Mouse (Mus musculus) layer of hippocampus, adult 2 months (tissue): Measurements from ENCODE around the gene Olfr279. TPM values are rescaled to one million over a fixed set of nuclear protein-coding genes. Genes with fewer than 3 reads are reported as not detected.

Experiments
- DNase-seq, 2 experiments: peaks; one replicate each; pipeline ENCODE4 v3.0.0; 2022; ENCODE audit warnings: low spot score in 2 of 2
- H3K27ac ChIP-seq: fragments of 200-600 bp; 2 replicates; pipeline ENCODE4 v1.8.1; 2022
- H3K4me3 ChIP-seq: fragments of 200-600 bp; 2 replicates; pipeline ENCODE4 v1.8.1; 2022; ENCODE audit warnings: mild to moderate bottlenecking
- CTCF ChIP-seq: fragments of 200-600 bp; conservative IDR thresholded peaks from 2 replicates; pipeline ENCODE4 v1.8.1; 2022; ENCODE audit warnings: antibody characterized with exemption, mild to moderate bottlenecking, moderate library complexity
- long read RNA-seq, 2 experiments: library from polyadenylated mRNA; stranded (forward); transcript quantifications; one replicate each; pipeline ENCODE4 v2.0.0; 2021; ENCODE audit warnings: borderline mapping rate in 2 of 2
- total RNA-seq, 2 experiments: library from RNA; stranded (reverse); gene quantifications; 2 replicates each; pipeline ENCODE4 v1.2.3; 2021

The Olfr279 gene
- total RNA-seq, result not detected
- long read RNA-seq, experiment 1, result 0 reads
- long read RNA-seq, experiment 2, result 0 reads

DNA sequence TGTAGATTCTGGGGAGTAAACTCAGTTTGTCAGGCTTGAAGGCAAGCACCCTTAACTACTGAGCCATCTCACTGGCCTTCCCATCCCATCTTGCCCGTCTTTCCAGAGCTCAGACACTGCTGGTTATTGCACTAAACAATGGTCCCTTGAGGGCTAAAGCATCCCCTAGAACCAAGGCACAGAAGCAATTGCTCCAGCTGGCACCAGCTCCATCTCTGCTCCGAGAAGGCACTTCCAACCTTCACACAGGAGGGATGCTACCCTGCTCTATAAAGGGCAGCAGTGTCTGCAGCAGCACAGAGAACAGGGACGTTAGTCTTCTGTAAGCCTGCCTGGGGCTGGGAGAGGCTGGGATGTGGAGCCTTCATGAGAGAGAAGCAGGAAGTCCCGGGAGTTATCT lies at the start of gene Olfr279:
Olfr279 (plus strand) TSS at position 301 of the 400 bp plus-strand sequence.
- Histone ChIP-seq H3K27ac (no peak within 1 kb of the TSS), H3K4me3 (no peak within 1 kb of the TSS)
- TF ChIP-seq CTCF, result no peak
- no peak for DNase-seq

- DNase-seq, result no peak
- Histone ChIP-seq H3K4me3 (no peak overlapping the region), H3K27ac (no peak overlapping the region)
- no peak for TF ChIP-seq CTCF
Observed at GRCm38 (mm10) chr15:98444561-98444960, 47.6 kb upstream of the Olfr279 start.

- DNase-seq, result peak in 1 of 2 experiments; percentile 2
Observed at GRCm38 (mm10) chr15:98448521-98448920, 43.7 kb upstream of the Olfr279 start.

GRCm38 (mm10) chr15:98452288-98452687 lies 39.9 kb upstream of the Olfr279 start, which contains the start of gene Olfr281:
Olfr281 (plus strand) TSS chr15:98452588.
- DNase-seq, result no peak
- Histone ChIP-seq H3K4me3 (no peak within 1 kb of the TSS), H3K27ac (no peak within 1 kb of the TSS)
- no peak for TF ChIP-seq CTCF

More at GRCm38 (mm10) chr15:98448521-98448920, 43.7 kb upstream of the Olfr279 start:
- Histone ChIP-seq H3K4me3 (no peak overlapping the region), H3K27ac (no peak overlapping the region)
- no peak for TF ChIP-seq CTCF

DNA sequence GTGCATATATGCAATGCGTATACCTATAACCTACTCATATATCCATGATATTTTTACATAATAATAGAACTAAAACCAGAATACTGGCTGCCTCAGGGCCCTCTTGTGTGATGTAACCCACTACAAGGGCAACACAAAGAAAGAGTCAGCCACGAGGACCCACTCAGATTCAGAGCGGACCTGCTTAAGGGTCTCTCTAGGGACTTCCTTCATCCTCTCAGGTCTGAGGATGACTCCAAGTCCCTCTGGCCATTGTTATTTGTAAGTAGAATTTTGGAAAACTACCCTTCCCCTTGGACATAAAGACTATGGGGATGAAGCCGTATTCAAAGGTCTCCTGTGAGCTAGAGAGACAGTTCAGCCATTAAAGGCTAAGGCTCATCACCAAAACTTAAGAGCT lies 22.6 kb upstream of the Olfr279 start, which contains the start of gene OR5BS1P:
OR5BS1P (plus strand) TSS at position 301 of the 400 bp plus-strand sequence.
- no peak within 1 kb of the TSS for H3K4me3 ChIP-seq
- no peak within 1 kb of the TSS for H3K27ac ChIP-seq
- DNase-seq, result no peak
- TF ChIP-seq CTCF, result no peak

- H3K4me3 ChIP-seq, result no peak overlapping the region
- H3K27ac ChIP-seq, result no peak overlapping the region
- no peak for TF ChIP-seq CTCF
- no peak for DNase-seq
Observed at GRCm38 (mm10) chr15:98471539-98471938, 20.7 kb upstream of the Olfr279 start.

- no peak overlapping the region for H3K27ac ChIP-seq
- no peak for DNase-seq
- no peak for TF ChIP-seq CTCF
- no peak overlapping the region for H3K4me3 ChIP-seq
Observed at GRCm38 (mm10) chr15:98474958-98475357, 17.2 kb upstream of the Olfr279 start.

DNA sequence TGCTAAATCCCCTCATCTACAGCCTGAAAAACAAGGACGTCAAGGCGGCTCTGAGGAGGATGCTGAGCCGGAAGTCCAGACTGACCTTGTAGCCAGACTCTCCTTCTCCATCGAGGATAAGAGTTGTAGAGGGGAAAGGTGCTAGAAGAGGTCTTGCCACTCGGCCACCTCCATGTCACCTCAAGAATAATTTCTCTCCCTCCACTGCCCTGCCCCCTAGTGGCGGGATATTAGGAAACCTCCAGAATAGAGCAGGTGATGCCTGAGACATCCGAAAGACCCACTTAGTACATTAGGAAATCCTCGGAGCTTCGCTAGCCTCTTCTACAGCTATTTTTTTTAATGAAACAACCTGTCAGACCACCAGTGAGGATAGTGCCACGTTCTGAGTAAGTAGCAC lies 16.8 kb upstream of the Olfr279 start:
- H3K4me3 ChIP-seq, result no peak overlapping the region
- peak; percentile 77 for TF ChIP-seq CTCF
- H3K27ac ChIP-seq, result no peak overlapping the region
- DNase-seq, result peak in 1 of 2 experiments; percentile 36

- no peak for TF ChIP-seq CTCF
- H3K27ac ChIP-seq, result no peak overlapping the region
- DNase-seq, result no peak
- H3K4me3 ChIP-seq, result no peak overlapping the region
Observed at GRCm38 (mm10) chr15:98476281-98476680, 15.9 kb upstream of the Olfr279 start.

DNA sequence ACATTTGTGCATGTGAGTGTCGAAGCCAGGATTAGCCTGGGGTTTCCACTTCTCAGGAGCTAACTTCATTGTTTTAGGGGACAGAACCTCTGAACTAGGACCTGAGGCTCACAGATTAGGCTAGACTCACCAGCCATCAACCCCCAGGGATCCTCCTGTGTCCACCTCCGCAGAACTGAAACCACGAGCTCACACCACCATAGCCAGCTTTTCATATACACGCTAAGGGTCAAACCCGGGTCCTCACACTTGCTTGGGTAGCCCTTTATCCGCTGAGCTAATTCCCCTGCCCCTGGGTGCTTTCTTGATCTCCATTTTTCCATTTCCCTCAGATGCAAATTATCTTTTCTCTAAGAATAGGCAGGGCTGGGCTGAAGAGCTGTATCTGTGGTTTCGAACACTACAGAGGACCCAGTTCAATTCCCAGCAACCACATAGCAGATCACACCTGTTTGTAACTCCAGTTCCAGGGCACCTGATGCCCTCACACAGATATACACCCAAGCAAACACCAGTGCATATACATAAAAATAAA lies 12.6 kb upstream of the Olfr279 start:
- Histone ChIP-seq H3K4me3 (no peak overlapping the region), H3K27ac (no peak overlapping the region)
- DNase-seq, result no peak
- no peak for TF ChIP-seq CTCF

DNA sequence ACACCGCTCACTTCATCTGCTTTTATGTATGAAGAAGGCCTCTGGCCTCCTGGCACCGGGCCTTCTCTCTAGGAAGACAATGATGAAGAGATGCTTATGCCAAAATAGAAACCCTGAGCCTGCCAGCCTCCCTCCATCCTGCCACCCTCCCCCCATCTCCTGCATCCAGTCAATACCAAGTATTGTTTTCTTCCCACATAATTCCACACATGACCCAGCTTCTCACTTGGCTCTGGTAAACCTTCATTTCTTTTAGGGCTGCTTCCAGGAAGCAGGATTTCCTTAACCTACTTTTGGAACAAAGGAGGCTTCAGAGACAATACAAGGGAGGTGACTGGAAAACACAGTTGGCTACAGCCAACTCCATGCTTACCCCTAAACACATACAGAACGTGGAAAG lies 9.5 kb upstream of the Olfr279 start, which contains the start of gene Lalba:
Lalba (minus strand) TSS at position 21 of the 400 bp plus-strand sequence.
- no peak for DNase-seq
- Histone ChIP-seq H3K27ac (no peak within 1 kb of the TSS), H3K4me3 (no peak within 1 kb of the TSS)
- TF ChIP-seq CTCF, result no peak

DNA sequence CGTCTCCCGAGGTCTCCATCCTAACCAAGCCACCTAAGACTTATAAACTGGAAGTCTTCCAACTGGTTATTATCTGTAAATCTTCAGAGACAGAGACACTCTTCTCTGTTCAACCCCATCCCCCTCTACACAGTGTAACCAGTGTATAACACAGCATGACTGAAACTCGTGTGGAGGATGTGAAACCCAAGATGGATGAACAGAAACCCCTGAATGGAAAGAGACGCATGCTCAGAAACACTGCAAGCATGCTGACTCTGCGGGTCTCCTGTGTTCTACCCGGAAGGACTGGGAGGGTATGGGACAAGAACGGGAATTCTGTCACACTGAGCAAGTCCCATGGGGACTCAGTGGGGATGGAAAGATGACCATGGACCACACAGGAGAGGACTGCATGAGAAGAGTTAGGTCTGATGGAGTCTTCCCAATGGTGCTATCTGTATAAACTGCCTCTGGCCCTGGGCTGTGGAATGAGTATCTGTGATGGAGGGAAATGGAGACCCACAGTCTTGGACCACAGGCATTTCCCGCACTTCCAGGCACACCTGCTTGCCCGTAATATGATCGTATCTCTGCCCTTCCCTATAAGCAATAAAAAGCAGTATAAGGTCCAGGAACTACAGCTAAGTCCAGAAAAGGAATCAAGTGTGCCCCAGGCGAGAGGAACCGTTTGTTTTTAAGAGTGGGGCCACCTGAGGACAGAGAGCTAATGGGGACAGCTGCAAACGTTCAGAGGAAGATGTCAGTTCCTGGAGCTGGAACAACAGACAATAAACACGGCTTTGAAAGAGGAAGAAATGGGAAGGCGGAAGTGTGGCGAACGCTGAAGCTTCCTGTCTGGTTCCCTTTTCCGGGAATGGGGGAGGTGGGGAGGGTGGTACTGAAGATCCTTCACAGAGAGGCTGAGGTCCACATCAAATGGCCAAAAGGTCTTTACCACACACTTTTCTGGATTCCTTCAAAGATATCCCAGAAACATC lies 8.0 kb upstream of the Olfr279 start:
- no peak for DNase-seq
- no peak for TF ChIP-seq CTCF
- peak overlapping the region; percentile 36; the same call in 1 of the 2 replicates for H3K27ac ChIP-seq
- H3K4me3 ChIP-seq, result no peak overlapping the region

GRCm38 (mm10) chr15:98486433-98487021 lies 5.7 kb upstream of the Olfr279 start:
- Histone ChIP-seq H3K4me3 (no peak overlapping the region), H3K27ac (no peak overlapping the region)
- TF ChIP-seq CTCF, result no peak
- no peak for DNase-seq
